In genomic region chr6:138422671-138423321, GRCm38 (mm10) we compare ENCODE assay signal across 10 mouse cellular contexts.
DNase-seq lines count a peak whose midpoint lies in the region; ATAC-seq and TF ChIP-seq lines count a peak whose summit lies in the region.
"Had no signal": no experiment of that assay in that cellular context is flagged by ENCODE, and none has a peak within 500 bp of the region (broad histone marks: within the 10 kb centered on the region; RNA-seq: fewer than 3 reads in every experiment).

No protein-coding gene starts in this region.

- H3K9me3 ChIP-seq in heart, embryonic 16.5 days (replicated peaks; ENCODE audit: control insufficient read depth, low read length): no peaks in the 10 kb centered on the region
- H3K9me3 ChIP-seq in neural tube, embryonic 12.5 days: no peaks in the 10 kb centered on the region

- peak overlapping the region; percentile 49 for H3K4me3 ChIP-seq in gastrocnemius, adult 2 months
- H3K4me3 ChIP-seq in heart, embryonic 16.5 days (ENCODE audit: low read length): peak overlapping the region; percentile 57
- peak overlapping the region; percentile 26 for H3K4me3 ChIP-seq in neural tube, embryonic 12.5 days
- H3K4me3 ChIP-seq: myocyte had no signal

- peaks cover 6% of the 10 kb centered on the region; the same call in 1 of the 2 replicates for H3K27me3 ChIP-seq in heart, embryonic 16.5 days (ENCODE audit: control insufficient read depth, insufficient read depth, low read length)
- H3K27me3 ChIP-seq in neural tube, embryonic 12.5 days (replicated peaks): no peaks in the 10 kb centered on the region
- H3K27me3 ChIP-seq: CH12.LX had no signal

- TF ChIP-seq CTCF in gastrocnemius, adult 2 months (IDR thresholded peaks at IDR 0.05): no peak

- H3K36me3 ChIP-seq in heart, embryonic 16.5 days (ENCODE audit: control insufficient read depth, insufficient read depth): no peaks in the 10 kb centered on the region
- H3K36me3 ChIP-seq in neural tube, embryonic 12.5 days: no peaks in the 10 kb centered on the region

- peaks cover 16% of the 10 kb centered on the region for H3K4me1 ChIP-seq in heart, embryonic 16.5 days (ENCODE audit: control insufficient read depth, insufficient read depth, low read length)
- peaks cover 38% of the 10 kb centered on the region for H3K4me1 ChIP-seq in neural tube, embryonic 12.5 days

- no peak for DNase-seq in gastrocnemius, adult 2 months
- no peak for DNase-seq in gastrocnemius, adult 18-20 months (ENCODE audit: low spot score)
- DNase-seq in embryo, embryonic 10.5 days (ENCODE audit: low spot score): peak; percentile 61
- peak; percentile 68 to 73 for DNase-seq in left cerebral cortex, postnatal 25 days (ENCODE audit: low spot score in 2 of 2)
- DNase-seq in gastrocnemius, adult 8-10 months (ENCODE audit: low spot score in 2 of 2): no peak

- peak overlapping the region; percentile 92 for H3K4me2 ChIP-seq in heart, embryonic 16.5 days (ENCODE audit: low read depth, low read length)
- peak overlapping the region; percentile 71 for H3K4me2 ChIP-seq in neural tube, embryonic 12.5 days (replicated peaks)

- under 1% methylated on average over 16 of the region's 16 CpGs for WGBS in heart, embryonic 16.5 days
- WGBS in neural tube, embryonic 12.5 days: under 1% methylated on average over 16 of the region's 16 CpGs

- H3K9ac ChIP-seq in heart, embryonic 16.5 days (ENCODE audit: low read length): peak overlapping the region; percentile 69
- peak overlapping the region; percentile 42 for H3K9ac ChIP-seq in neural tube, embryonic 12.5 days

- ATAC-seq in heart, embryonic 16.5 days (replicated peaks; ENCODE audit: extremely low read depth, insufficient read depth, low FRiP score): peak; percentile 63; the same call in 1 of the 2 replicates
- ATAC-seq in neural tube, embryonic 12.5 days (ENCODE audit: low FRiP score, low read depth): peak; percentile 10; the same call in 1 of the 2 replicates
- ATAC-seq in megakaryocyte-erythroid progenitor cell, adult 5-6 weeks (replicated peaks; ENCODE audit: low FRiP score, low TSS enrichment, poor library complexity, severe bottlenecking): no peak

- intact Hi-C loops in gastrocnemius, adult 2 months (cut with DNase I): no loop called here
- intact Hi-C loops in left cerebral cortex, postnatal 25 days (cut with DNase I): no loop called here

- H3K27ac ChIP-seq in gastrocnemius, adult 2 months: no peak overlapping the region
- H3K27ac ChIP-seq in heart, embryonic 16.5 days (ENCODE audit: low read length): no peak overlapping the region
- H3K27ac ChIP-seq in neural tube, embryonic 12.5 days: no peak overlapping the region

Comparison
In these comparisons a context has a peak if more than half of its experiments do, and no peak if none do; other contexts are left out.
1. DNase-seq: peak in embryo, embryonic 10.5 days (single experiment) and left cerebral cortex, postnatal 25 days (2 of 2); none in gastrocnemius, adult 2 months (single experiment), gastrocnemius, adult 18-20 months (single experiment) and gastrocnemius, adult 8-10 months (0 of 2).
2. Peak in every context shown above with its lines, with median percentiles within 50 percentile points of each other: H3K4me3 ChIP-seq.